Mouse (Mus musculus) limb, embryonic 14.5 days (tissue): ENCODE measurements at regions not wholly inside any gene's neighbourhood (a gene's known extent, or its start where the extent isn't known, plus 50 kb on each side); places are given as distances from the start of the nearest gene placed in this dataset.

Experiments
- ATAC-seq: fragments of 200-750 bp; cut with Nextera tagmentation; 2 replicates; pipeline ENCODE4 v1.8.0; 2017; ENCODE audit warnings: low read depth, moderate number of reproducible peaks, moderate TSS enrichment; ENCODE audit not compliant: low FRiP score
- DNase-seq: peaks from one replicate; pipeline ENCODE4 v3.0.0-alpha.2; 2015; ENCODE audit warnings: low spot score
- H3K27ac ChIP-seq: fragments of 300-500 bp; sonication (generic); replicated peaks from 2 replicates; pipeline ENCODE4 v1.5.1; 2014; ENCODE audit warnings: low read depth, mild to moderate bottlenecking, low read length, moderate library complexity, mixed read lengths
- H3K27me3 ChIP-seq: fragments of 300-500 bp; sonication (generic); 2 replicates; pipeline ENCODE4 v1.6.1; 2014; ENCODE audit warnings: low read length, mixed read lengths; ENCODE audit not compliant: control insufficient read depth, insufficient read depth
- H3K36me3 ChIP-seq: fragments of 300-500 bp; sonication (generic); 2 replicates; pipeline ENCODE4 v1.6.1; 2014; ENCODE audit warnings: mild to moderate bottlenecking, low read length, moderate library complexity, mixed read lengths; ENCODE audit not compliant: control insufficient read depth, insufficient read depth
- H3K4me1 ChIP-seq: fragments of 300-500 bp; sonication (generic); 2 replicates; pipeline ENCODE4 v1.6.1; 2014; ENCODE audit warnings: antibody characterized with exemption, low read length, mixed read lengths; ENCODE audit not compliant: control insufficient read depth, insufficient read depth
- H3K4me2 ChIP-seq: fragments of 300-500 bp; sonication (generic); replicated peaks from 2 replicates; pipeline ENCODE4 v1.6.1; 2014; ENCODE audit warnings: low read depth, mild to moderate bottlenecking, low read length, moderate library complexity; ENCODE audit not compliant: severe bottlenecking
- H3K4me3 ChIP-seq: fragments of 300-500 bp; sonication (generic); replicated peaks from 2 replicates; pipeline ENCODE4 v1.5.1; 2014; ENCODE audit warnings: low read length
- H3K9ac ChIP-seq: fragments of 300-500 bp; sonication (generic); 2 replicates; pipeline ENCODE4 v1.6.1; 2014; ENCODE audit warnings: mild to moderate bottlenecking, low read depth, low read length, moderate library complexity; ENCODE audit not compliant: severe bottlenecking
- H3K9me3 ChIP-seq: fragments of 300-500 bp; sonication (generic); 2 replicates; pipeline ENCODE4 v1.6.1; 2016; ENCODE audit warnings: low read length; ENCODE audit not compliant: control insufficient read depth
- POLR2A ChIP-seq: fragments of 200-500 bp; IDR thresholded peaks from 2 replicates; pipeline ENCODE4 v1.8.0; 2012; ENCODE audit warnings: inconsistent platforms, mild to moderate bottlenecking, moderate library complexity, borderline replicate concordance; ENCODE audit not compliant: insufficient read depth, insufficient read length; ENCODE audit errors: extremely low read depth
- WGBS: fragments of 180-500 bp; shearing (Covaris S2); extraction: QIAGEN DNeasy Blood & Tissue Kit; methylation state at CpG from one replicate; pipeline ENCODE4 v1.1.7; 2014; 5-methylcytosine and 5-hydroxymethylcytosine counted together

GRCm38 (mm10) chr13:115413721-115414531, 312.2 kb upstream of the Itga1 start:
- WGBS = 28% methylated on average over 9 of the region's 9 CpGs
- ATAC-seq = peak; percentile 55

GRCm38 (mm10) chr13:115405916-115406315, 304.2 kb upstream of the Itga1 start:
- no peaks in the 10 kb centered on the region for H3K36me3 ChIP-seq
- 79% methylated on average over 1 of the region's 1 CpGs for WGBS
- no peaks in the 10 kb centered on the region for H3K4me1 ChIP-seq
- no peak for DNase-seq
- no peak for TF ChIP-seq POLR2A
- H3K9ac ChIP-seq = no peak overlapping the region
- H3K4me2 ChIP-seq = no peak overlapping the region
- H3K9me3 ChIP-seq = no peaks in the 10 kb centered on the region
- H3K27ac ChIP-seq = no peak overlapping the region
- no peaks in the 10 kb centered on the region for H3K27me3 ChIP-seq
- ATAC-seq = no peak
- H3K4me3 ChIP-seq = no peak overlapping the region

More at GRCm38 (mm10) chr13:115413721-115414531, 312.2 kb upstream of the Itga1 start:
- no peak for TF ChIP-seq POLR2A
- no peaks in the 10 kb centered on the region for H3K36me3 ChIP-seq
- no peak overlapping the region for H3K9ac ChIP-seq
- no peak overlapping the region for H3K4me3 ChIP-seq
- DNase-seq = peak; percentile 80
- no peak overlapping the region for H3K27ac ChIP-seq
- H3K27me3 ChIP-seq = no peaks in the 10 kb centered on the region
- H3K4me1 ChIP-seq = no peaks in the 10 kb centered on the region
- H3K4me2 ChIP-seq = no peak overlapping the region
- H3K9me3 ChIP-seq = no peaks in the 10 kb centered on the region

- H3K27me3 ChIP-seq = no peaks in the 10 kb centered on the region
- no peak overlapping the region for H3K9ac ChIP-seq
- DNase-seq = no peak
- ATAC-seq = no peak
- H3K4me3 ChIP-seq = no peak overlapping the region
- H3K27ac ChIP-seq = no peak overlapping the region
- H3K4me1 ChIP-seq = no peaks in the 10 kb centered on the region
- no peaks in the 10 kb centered on the region for H3K36me3 ChIP-seq
- TF ChIP-seq POLR2A = no peak
- H3K4me2 ChIP-seq = no peak overlapping the region
- WGBS = 80% methylated on average over 4 of the region's 4 CpGs
- H3K9me3 ChIP-seq = no peaks in the 10 kb centered on the region
These were observed 299.0 kb upstream of the Itga1 start for GRCm38 (mm10) chr13:115400706-115401215.

GRCm38 (mm10) chr13:115379682-115380081, 277.9 kb upstream of the Itga1 start:
- Histone ChIP-seq H3K9ac (no peak overlapping the region), H3K4me1 (no peaks in the 10 kb centered on the region), H3K4me3 (no peak overlapping the region), H3K27me3 (no peaks in the 10 kb centered on the region), H3K27ac (no peak overlapping the region), H3K9me3 (no peaks in the 10 kb centered on the region), H3K36me3 (no peaks in the 10 kb centered on the region), H3K4me2 (no peak overlapping the region)
- DNase-seq (no peak), ATAC-seq (no peak)
- TF ChIP-seq POLR2A = no peak
- 62% methylated on average over 3 of the region's 3 CpGs for WGBS

- ATAC-seq (peak; percentile 58; the same call in 1 of the 2 replicates), DNase-seq (no peak)
- H3K4me3 ChIP-seq = no peak overlapping the region
- no peaks in the 10 kb centered on the region for H3K4me1 ChIP-seq
- no peaks in the 10 kb centered on the region for H3K9me3 ChIP-seq
- H3K36me3 ChIP-seq = no peaks in the 10 kb centered on the region
- TF ChIP-seq POLR2A = no peak
- H3K9ac ChIP-seq = no peak overlapping the region
- WGBS = 57% methylated on average over 16 of the region's 16 CpGs
- no peak overlapping the region for H3K27ac ChIP-seq
- H3K27me3 ChIP-seq = no peaks in the 10 kb centered on the region
- no peak overlapping the region for H3K4me2 ChIP-seq
These were observed 274.6 kb upstream of the Itga1 start for GRCm38 (mm10) chr13:115376180-115376880.
